11 mouse cellular contexts compared by ENCODE assay signal in the genomic region with DNA sequence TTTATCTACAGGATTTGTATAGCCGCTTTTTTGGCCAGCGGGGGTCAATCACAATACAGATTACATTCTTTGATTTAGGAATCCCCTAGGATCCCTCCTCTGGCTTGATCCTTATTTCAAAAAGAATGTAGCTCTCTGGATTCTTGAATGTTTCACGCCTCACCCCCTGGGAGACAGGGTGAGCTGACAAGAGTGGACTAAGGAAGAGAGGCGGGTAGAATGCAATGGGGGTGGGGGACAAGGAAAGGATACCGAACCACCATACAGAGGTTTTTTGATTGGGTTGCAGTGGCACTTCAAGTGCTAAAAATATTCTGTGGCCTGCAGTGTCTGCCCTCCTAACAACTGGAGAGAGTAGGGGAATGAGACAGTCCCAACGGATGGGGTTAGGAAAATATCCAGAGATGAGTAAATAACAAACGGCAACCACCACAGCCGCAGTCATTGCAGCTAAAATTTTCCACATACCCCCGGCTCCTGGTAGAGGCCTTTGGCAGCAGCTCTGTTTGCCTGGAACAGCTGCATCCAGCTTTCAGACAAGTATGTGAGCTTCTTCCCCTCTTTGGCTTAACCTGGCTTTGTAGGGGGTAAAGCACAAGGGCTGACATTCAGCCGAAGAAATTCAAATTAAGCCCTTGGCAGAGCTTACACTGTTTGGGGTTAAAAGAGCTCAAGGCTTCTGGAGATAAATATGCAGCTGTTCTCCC. TPM values are rescaled to one million over a fixed set of nuclear protein-coding genes. Genes with fewer than 3 reads are reported as not detected.
DNase-seq lines count a peak whose midpoint lies in the region.
"Had no signal": no experiment of that assay in that cellular context is flagged by ENCODE, and none has a peak within 500 bp of the region (broad histone marks: within the 10 kb centered on the region; RNA-seq: fewer than 3 reads in every experiment).

No protein-coding gene starts in this region.

- DNase-seq in kidney, adult 11 months = peak; percentile 30
- DNase-seq in kidney, adult 18-20 months = no peak
- DNase-seq in fibroblast of lung, adult 2 months (ENCODE audit: low read depth) = peak; percentile 60
- peak; percentile 21 for DNase-seq in heart, postnatal 4 days
- peak; percentile 43 for DNase-seq in lung, postnatal 10 days
- no peak for DNase-seq in cerebellum, adult 11-12 months
- no peak for DNase-seq in cerebellum, postnatal 10 days
- no peak for DNase-seq in spleen, adult 12 weeks (ENCODE audit: low spot score)
- DNase-seq: adrenal gland, postnatal 25 days; thymus, postnatal 14 days had no signal

RNA-seq across cellular contexts. Expression of gene Srpx2, which starts 3.3 kb away (rescaled TPM):
- 10 to 100 TPM in 1 of 2 experiments, 1 to 10 TPM in 1; 10.0 to 10.4 TPM for total RNA-seq in heart, postnatal 4 days (2021)
- total RNA-seq: megakaryocyte-erythroid progenitor cell, adult 5-6 weeks had no signal

RNA-seq across cellular contexts. Expression of gene Tspan6, which starts 13.3 kb away (rescaled TPM):
- 10 to 100 TPM; 47.2 to 49.9 TPM for total RNA-seq in heart, postnatal 4 days (2021)

Comparison
In these comparisons a context has a peak if more than half of its experiments do, and no peak if none do; other contexts are left out.
1. DNase-seq: peak in kidney, adult 11 months (single experiment), fibroblast of lung, adult 2 months (single experiment), heart, postnatal 4 days (single experiment) and lung, postnatal 10 days (single experiment); none in kidney, adult 18-20 months (single experiment), cerebellum, adult 11-12 months (single experiment), cerebellum, postnatal 10 days (0 of 2) and spleen, adult 12 weeks (single experiment).